Mouse (Mus musculus) B cell, adult (primary cell): ENCODE measurements around the gene Trim63. TPM values are rescaled to one million over a fixed set of nuclear protein-coding genes. Genes with fewer than 3 reads are reported as not detected.

ENCODE experiments used
- total RNA-seq: library from RNA; stranded (reverse); gene quantifications from 4 replicates; pipeline ENCODE4 v1.2.4, GENCODE M21; 2023; ENCODE audit not compliant: inconsistent age

Trim63 gene
- not detected in 4 replicates for total RNA-seq

GRCm38 (mm10) chr4:134314876-134315275 is at the start of gene Trim63:
Trim63 (plus strand) TSS chr4:134315120.

GRCm38 (mm10) chr4:134287575-134288025 is 27.3 kb upstream of the Trim63 start, which contains the start of gene Pdik1l:
Pdik1l (minus strand) TSS chr4:134287895.

GRCm38 (mm10) chr4:134343071-134344031 is 28.4 kb downstream of the Trim63 start, which contains the start of gene Slc30a2:
Slc30a2 (plus strand) TSS chr4:134343181.

Other genes with a start within 250 kb of the Trim63 start
- gene Cd52, start 220.0 kb upstream of the Trim63 start, total RNA-seq, result 1,625 to 1,767 TPM (median 1,711 TPM) in 4 replicates
- gene Ubxn11, start 212.6 kb upstream of the Trim63 start, total RNA-seq, result 35.8 to 45.0 TPM (median 39.9 TPM) in 4 replicates
- gene Sh3bgrl3, start 186.3 kb upstream of the Trim63 start, total RNA-seq, result 636 to 680 TPM (median 661 TPM) in 4 replicates
- gene Cep85, start 128.0 kb upstream of the Trim63 start, total RNA-seq, result 13.8 to 21.8 TPM (median 16.7 TPM) in 4 replicates
- not detected in 4 replicates for gene Gm7534, start 112.1 kb upstream of the Trim63 start, total RNA-seq
- not detected in 4 replicates for gene Catsper4, start 87.7 kb upstream of the Trim63 start, total RNA-seq
- 0.39 to 0.55 TPM in 2 of 4 replicates, not detected in the others for gene Cnksr1, start 76.7 kb upstream of the Trim63 start, total RNA-seq
- not detected in 4 replicates for gene E130218I03Rik, start 71.5 kb upstream of the Trim63 start, total RNA-seq
- 22.7 to 29.6 TPM (median 23.6 TPM) in 4 replicates for gene Zfp593, start 69.5 kb upstream of the Trim63 start, total RNA-seq
- gene Gm30191, start 68.2 kb upstream of the Trim63 start, total RNA-seq, result not detected in 4 replicates
- gene Grrp1, start 61.0 kb upstream of the Trim63 start, total RNA-seq, result not detected in 4 replicates
- 10.3 to 15.7 TPM (median 11.6 TPM) in 4 replicates for gene Pdik1l, start 27.2 kb upstream of the Trim63 start, total RNA-seq
- gene Slc30a2, start 28.1 kb downstream of the Trim63 start, total RNA-seq, result not detected in 4 replicates
- 0.90 to 2.0 TPM (median 1.6 TPM) in 4 replicates for gene Extl1, start 68.7 kb downstream of the Trim63 start, total RNA-seq
- 1.9 to 3.3 TPM (median 2.7 TPM) in 4 replicates for gene Pafah2, start 81.2 kb downstream of the Trim63 start, total RNA-seq
- gene Stmn1, start 153.2 kb downstream of the Trim63 start, total RNA-seq, result 42.2 to 45.5 TPM (median 43.9 TPM) in 4 replicates
- 2.1 to 3.9 TPM (median 2.8 TPM) in 4 replicates for gene Paqr7, start 181.6 kb downstream of the Trim63 start, total RNA-seq
- not detected in 4 replicates for gene Aunip, start 195.9 kb downstream of the Trim63 start, total RNA-seq
- 40.2 to 45.4 TPM (median 44.5 TPM) in 4 replicates for gene Mtfr1l, start 220.3 kb downstream of the Trim63 start, total RNA-seq
- 1.1 to 1.9 TPM (median 1.5 TPM) in 4 replicates for gene Selenon, start 237.0 kb downstream of the Trim63 start, total RNA-seq